Mouse (Mus musculus) left cerebral cortex, postnatal 36 days (tissue): Measurements from ENCODE around the gene Xpot. TPM values are rescaled to one million over a fixed set of nuclear protein-coding genes. Genes with fewer than 3 reads are reported as not detected.

ENCODE experiments used
- DNase-seq, 2 experiments: peaks; one replicate each; pipeline ENCODE4 v3.0.0; 2021 to 2022; ENCODE audit warnings: low spot score in 2 of 2, mixed read lengths in 1 of 2
- intact Hi-C: fragments of 180-260 bp; cut with DNase I; formaldehyde crosslinking; loops from one replicate; pipeline ENCODE4 v1.15.1; 2025
- total RNA-seq, 2 experiments: library from RNA; stranded (reverse); gene quantifications; 2 replicates each; pipeline ENCODE4 v1.2.3; 2021

The Xpot gene
- total RNA-seq, 2 experiments from 2014 or later = 69.8 to 70.9 TPM

- intact Hi-C loops = loop anchor here (5.0 to 10.0 kb wide), 2 partner anchors 38 to 1449 kb away; partner anchors contain the start of genes Mon2 and Tbk1
- no peak for DNase-seq
Observed at GRCm38 (mm10) chr10:121625407-121626185, 536 bp downstream of the Xpot start.

GRCm38 (mm10) chr10:121625006-121625405, 1.1 kb downstream of the Xpot start:
- intact Hi-C loops = loop anchor here (5.0 to 10.0 kb wide), 2 partner anchors 38 to 1450 kb away; partner anchors contain the start of genes Mon2 and Tbk1

DNA sequence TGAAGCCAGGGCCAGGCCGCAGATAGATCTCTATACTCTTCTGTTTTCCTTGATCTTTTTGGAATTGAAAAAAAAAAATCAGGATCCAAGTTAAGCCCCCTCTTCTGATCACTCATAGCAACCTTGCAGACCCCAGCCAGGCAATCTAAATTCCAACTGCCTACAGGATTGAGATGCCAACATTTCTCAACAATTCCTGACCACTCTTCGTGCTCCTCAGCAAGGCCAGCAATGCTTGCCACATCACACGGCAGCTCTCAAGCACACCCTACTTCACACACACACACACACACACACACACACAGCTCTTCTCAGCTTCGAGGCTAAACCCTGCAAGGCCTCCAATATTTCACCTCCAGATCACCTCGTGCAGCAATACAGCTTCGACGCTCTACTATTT, 2.5 kb downstream of the Xpot start:
- DNase-seq = no peak
- intact Hi-C loops = loop anchor here (10.0 kb wide), 1 partner anchor 1451 kb away; the partner anchor contains the start of gene Mon2

More at GRCm38 (mm10) chr10:121625006-121625405, 1.1 kb downstream of the Xpot start:
- no peak for DNase-seq

DNA sequence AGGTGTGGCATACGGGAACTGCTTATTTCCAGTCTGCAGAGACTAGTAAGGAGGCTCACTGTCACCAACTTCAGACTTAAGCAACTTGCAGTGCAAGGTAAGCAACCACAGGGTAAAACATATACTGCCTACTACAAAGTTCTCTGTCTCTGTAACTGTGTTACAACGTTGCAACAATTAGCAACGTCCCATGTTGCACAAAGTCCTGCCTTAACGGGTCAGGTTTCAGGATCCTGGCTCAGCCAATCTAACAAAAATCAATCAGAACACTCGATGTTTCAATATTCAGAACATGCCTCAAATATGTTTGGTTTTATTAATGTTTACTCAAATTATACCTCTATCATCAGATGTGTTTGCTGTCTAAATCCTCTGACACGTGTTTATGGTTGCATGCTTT, 3.7 kb downstream of the Xpot start:
- intact Hi-C loops = loop anchor here (10.0 kb wide), 1 partner anchor 1452 kb away; the partner anchor contains the start of gene Mon2
- DNase-seq = no peak

GRCm38 (mm10) chr10:121615935-121616334, 10.2 kb downstream of the Xpot start:
- intact Hi-C loops = no loop called here
- DNase-seq = no peak

DNA sequence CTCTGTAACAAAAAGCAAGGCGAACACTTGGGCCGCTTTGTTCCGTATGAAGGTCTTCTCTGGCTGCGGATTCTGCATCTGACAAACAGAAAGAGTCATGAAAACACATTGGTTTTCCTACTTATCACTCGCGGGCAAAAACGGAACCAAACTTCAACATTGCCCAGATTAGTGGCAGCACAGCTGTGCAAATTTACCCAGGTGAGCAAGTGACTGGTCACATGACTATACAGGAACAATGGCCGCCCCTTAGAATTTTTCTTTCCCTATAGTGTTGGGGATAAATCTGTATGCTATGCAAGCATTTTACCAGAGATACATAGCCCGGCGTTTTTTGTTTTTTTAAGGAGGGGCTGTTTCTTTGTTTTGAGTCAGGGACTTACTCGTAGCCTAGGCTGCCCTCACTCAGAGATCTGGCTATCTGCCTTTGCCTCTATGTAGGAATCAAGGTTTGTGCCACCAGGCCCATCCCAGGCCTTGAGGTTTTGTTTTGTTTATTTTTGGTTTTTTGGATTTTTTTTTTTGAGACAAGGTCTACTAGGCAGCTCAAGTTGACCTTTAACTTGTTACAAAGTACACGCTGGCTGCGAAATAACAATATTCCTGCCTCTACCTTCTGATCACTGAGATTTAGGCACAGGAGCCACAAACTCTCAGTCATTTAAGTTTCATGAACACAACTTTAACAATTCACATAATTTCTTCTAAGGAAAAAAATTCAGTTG, 10.8 kb downstream of the Xpot start:
- intact Hi-C loops = no loop called here
- no peak for DNase-seq

DNA sequence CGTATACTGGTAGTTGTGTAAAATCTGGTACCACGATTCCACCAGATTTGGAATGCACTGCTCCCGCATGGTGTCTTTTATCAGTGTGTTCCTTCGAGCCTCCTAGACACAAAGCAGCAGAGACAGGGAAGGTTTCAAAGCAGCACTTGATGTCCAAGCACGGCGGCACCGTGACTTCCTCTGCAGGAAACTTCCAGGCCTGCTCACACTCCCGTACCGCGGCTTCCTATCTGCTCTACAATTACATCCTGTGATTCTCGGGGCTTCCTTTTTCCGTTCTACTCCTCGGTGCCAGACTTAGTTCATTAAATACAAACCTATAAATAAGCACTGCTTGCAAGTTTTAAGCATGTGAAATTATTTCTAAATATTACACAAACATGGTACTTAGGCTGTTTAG, 12.6 kb downstream of the Xpot start:
- no peak for DNase-seq
- intact Hi-C loops = no loop called here

DNA sequence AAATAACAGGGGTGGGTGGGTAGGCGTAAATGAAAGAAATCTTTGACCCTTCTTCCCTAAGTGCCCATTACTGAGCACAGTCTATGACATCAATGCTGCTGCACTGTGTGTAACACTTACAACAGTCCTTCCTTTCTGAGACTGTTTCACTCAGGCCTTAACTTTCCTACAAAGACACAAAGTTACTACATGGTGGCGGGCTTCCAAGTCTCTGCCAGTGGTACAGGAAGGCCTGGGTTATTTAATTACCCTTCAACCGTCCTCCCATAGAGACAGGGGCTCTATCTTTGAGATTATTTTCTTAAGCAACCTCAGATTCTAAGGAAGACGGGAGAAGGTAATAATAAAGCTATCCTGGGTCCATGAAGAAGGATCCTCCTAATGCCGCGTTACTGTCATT, 13.7 kb downstream of the Xpot start:
- intact Hi-C loops = no loop called here
- no peak for DNase-seq

- no peak for DNase-seq
- intact Hi-C loops = no loop called here
Observed at GRCm38 (mm10) chr10:121611587-121611986, 14.5 kb downstream of the Xpot start.

DNA sequence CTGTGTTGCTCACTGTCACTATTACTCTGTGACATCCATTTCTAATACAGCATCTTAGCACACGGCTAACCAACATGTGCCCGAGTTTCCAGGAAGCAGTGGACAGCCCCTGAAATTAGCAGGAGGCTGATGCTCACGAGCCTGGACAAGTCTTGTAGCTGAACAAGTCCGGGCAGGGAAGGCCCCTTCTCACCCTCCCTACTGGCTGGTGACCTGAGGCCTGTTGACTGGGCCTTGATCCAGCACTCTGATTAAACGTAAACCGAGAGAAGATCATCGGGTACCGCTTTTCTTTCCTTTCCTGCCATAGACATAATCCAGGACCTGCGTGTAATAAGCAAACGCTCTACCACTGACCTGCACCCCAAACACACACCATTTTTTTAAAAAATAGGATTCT, 18.0 kb downstream of the Xpot start:
- no peak for DNase-seq
- intact Hi-C loops = no loop called here

- intact Hi-C loops = no loop called here
- no peak for DNase-seq
Observed at GRCm38 (mm10) chr10:121604632-121605344, 21.3 kb downstream of the Xpot start.

GRCm38 (mm10) chr10:121603556-121603955, 22.6 kb downstream of the Xpot start:
- no peak for DNase-seq
- intact Hi-C loops = no loop called here

- intact Hi-C loops = no loop called here
- no peak for DNase-seq
Observed at GRCm38 (mm10) chr10:121601272-121601671, 24.9 kb downstream of the Xpot start.

DNA sequence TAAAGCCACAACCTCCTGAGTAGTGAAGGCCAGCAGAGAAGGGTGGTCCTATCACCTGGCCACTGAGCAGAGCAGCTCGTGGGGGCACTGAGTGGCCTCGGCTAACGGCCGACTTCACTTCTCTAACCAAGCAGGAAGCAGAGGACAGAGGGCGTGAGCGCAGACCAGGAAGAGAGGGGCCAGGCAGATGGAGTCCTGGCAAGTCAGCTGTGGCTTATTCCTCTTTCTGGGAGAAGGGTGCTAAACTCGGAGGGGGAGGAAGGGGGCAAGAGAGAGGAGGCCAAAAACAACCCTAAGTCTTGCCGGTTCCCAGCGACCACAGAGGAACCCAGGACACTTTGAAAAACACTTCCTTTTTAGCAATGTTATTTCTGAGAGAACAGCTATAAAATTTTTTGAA, 29.6 kb downstream of the Xpot start:
- intact Hi-C loops = no loop called here

GRCm38 (mm10) chr10:121591106-121591505, 35.0 kb downstream of the Xpot start:
- intact Hi-C loops = no loop called here
- DNase-seq = no peak

More for the DNA sequence above, 29.6 kb downstream of the Xpot start:
- DNase-seq = no peak

DNA sequence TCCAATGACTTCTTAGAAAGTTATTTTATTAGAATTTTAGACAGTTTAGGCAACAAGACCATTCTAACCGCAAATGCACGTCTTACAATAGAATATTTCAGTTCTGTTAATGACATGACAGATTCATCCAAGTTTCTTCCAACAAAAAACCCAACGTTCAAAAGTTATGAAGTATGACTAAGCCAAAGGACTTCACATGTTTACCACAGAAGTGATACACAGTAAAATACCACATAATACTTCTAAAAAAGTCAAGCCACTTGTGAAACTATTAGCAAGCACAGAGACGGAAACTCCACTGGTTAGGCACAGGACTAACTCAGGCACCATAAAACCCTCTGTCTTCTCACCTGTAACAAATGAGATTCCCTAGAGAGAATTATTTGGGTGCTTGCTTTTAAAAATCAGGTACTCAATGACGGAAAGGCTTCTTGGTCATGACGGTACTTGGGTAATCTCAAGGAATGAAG, 38.7 kb downstream of the Xpot start:
- intact Hi-C loops = loop anchor here (5.0 kb wide), 1 partner anchor 40 kb away; the partner anchor contains the start of gene Xpot
- DNase-seq = no peak

DNA sequence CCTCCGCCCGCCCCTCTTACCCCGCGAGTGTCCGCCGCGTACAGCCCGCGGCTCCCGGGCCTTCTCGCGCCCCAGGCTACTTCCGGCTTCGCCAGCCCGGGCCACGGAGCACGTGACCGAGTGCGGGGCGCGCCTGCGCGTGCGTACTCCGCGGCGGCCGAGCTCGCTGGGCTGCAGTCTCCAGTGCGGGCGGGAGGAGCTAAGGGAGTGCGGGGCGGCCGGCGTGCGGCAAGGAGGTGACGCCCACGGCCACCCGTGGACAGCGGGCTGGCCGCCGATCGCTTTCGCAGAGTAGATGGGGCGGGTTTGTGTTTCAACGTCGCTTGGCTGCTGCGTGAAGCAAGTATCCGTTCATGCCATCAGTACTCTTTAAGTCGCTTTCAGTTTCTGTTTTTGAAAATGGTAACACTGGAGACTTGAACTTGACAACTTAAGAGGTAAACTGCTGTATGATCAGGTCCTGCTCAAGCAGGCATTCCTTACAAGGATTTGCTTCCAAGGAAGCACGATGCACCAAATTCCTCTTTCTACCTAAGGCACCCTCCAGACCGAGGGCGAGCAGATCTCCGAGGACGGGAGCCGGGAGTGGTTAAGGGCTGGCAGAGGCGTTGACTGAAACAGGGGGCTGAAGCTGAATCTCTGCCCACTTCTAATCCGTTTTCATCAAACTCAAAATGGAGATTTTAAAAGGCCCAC, 39.3 kb downstream of the Xpot start, which contains the start of gene Tbk1:
Gene Tbk1 (minus strand): TSS at position 113 of the 696 bp plus-strand sequence.
- intact Hi-C loops = loop anchor here (5.0 kb wide), 1 partner anchor 40 kb away; the partner anchor contains the start of gene Xpot
- DNase-seq = peak; percentile 92 to 95

DNA sequence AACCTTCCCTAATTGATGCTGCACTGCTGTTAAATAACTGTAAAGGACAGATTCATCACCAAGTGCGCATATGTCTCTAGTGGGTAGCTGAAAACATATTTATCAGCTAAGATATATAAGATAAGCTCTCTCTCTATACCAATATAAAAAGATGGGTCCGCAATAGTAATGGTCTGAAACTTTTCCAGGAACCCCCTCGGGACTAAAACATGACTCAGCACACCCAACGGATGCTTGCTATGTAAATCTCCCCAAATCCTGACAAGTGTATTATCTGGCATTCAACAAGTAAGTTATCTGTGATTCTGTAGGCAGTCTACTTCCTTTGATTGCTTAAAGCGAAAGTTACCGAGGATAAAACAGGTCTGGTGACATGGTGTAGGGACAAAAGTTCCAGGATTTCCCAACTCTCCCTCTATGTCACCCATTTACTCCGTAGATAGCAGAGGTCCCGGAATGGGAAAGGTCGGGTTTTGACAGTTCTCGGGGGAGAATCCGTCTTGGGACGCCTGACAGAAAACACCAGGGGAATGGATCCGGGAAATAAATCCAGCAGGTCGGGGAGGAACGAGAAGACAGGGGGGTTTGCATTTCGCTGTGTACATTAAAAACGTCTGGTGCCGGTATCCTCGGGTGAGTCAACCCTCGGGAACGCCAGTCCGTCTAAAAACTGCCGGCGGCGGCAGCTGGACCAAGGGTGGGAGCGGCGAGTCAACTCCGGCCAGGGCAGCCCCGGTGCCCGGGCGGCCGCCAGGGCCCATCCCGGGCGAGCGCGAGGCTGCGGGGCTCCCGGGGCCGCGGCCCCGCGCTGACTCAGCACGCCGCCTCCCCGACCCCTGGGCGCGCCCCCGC, 40.1 kb downstream of the Xpot start:
- intact Hi-C loops = loop anchor here (5.0 kb wide), 1 partner anchor 41 kb away; the partner anchor contains the start of gene Xpot
- DNase-seq = no peak
